In genomic region chr10:62461321-62461720, GRCm38 (mm10) we compare ENCODE assay signal across 19 mouse cellular contexts. TPM values are rescaled to one million over a fixed set of nuclear protein-coding genes. Genes with fewer than 3 reads are reported as not detected.
"Had no signal": no experiment of that assay in that cellular context is flagged by ENCODE, and none has a peak within 500 bp of the region (broad histone marks: within the 10 kb centered on the region; RNA-seq: fewer than 3 reads in every experiment).

No protein-coding gene starts in this region.

- DNase-seq: cerebellum, adult 9-10 months; cerebellum, adult 9-11 months; cerebellum, postnatal 10 days; cerebellum, postnatal 14 days; cerebellum, postnatal 25 days; cerebellum, postnatal 36 days; embryo, embryonic 11 days; forebrain, postnatal 0 days; gastrocnemius, adult 2 months; gastrocnemius, postnatal 10 days; gastrocnemius, postnatal 14 days; gastrocnemius, postnatal 25 days; gastrocnemius, postnatal 36 days; heart, adult 18-20 months; heart, adult 2 months had no signal

RNA-seq across cellular contexts. Expression of gene 4930507D05Rik, which starts 12.0 kb away (rescaled TPM):
- total RNA-seq: gastrocnemius, adult 18-20 months; gastrocnemius, postnatal 25 days; gastrocnemius, postnatal 36 days had no signal

RNA-seq across cellular contexts. Expression of gene Hkdc1, which starts 39.0 kb away (rescaled TPM):
- total RNA-seq: common myeloid progenitor, adult 5-6 weeks; gastrocnemius, adult 18-20 months; gastrocnemius, adult 2 months; gastrocnemius, postnatal 36 days; granulocyte monocyte progenitor cell, adult 5-6 weeks; heart, adult 18-20 months; heart, adult 2 months; heart, adult 8-10 months had no signal
